Mouse (Mus musculus): ENCODE measurements around the gene P2ry13. TPM values are rescaled to one million over a fixed set of nuclear protein-coding genes. Genes with fewer than 3 reads are reported as not detected.

Gene P2ry13
- total RNA-seq, 2 experiments from 2014 or later = 9.3 to 10.4 TPM

Other genes with a start within 250 kb of the P2ry13 start
- 10 to 100 TPM; 42.5 to 50.1 TPM for gene Med12l, start 205.1 kb downstream of the P2ry13 start, total RNA-seq (2021)
- gene Gpr171, start 109.1 kb downstream of the P2ry13 start, total RNA-seq (2021) = not detected
- 1 to 10 TPM; 1.4 to 2.8 TPM for gene P2ry14, start 57.3 kb downstream of the P2ry13 start, total RNA-seq (2021)
- not detected for gene Gpr87, start 15.8 kb downstream of the P2ry13 start, total RNA-seq (2021)
- 10 to 100 TPM; 45.8 to 52.1 TPM for gene P2ry12, start 52.0 kb upstream of the P2ry13 start, total RNA-seq (2021)
- 1 to 10 TPM; 2.5 to 2.6 TPM for gene Igsf10, start 133.5 kb upstream of the P2ry13 start, total RNA-seq (2021)